Mouse (Mus musculus) ovary, adult 18-20 months (tissue): ENCODE measurements around the gene Rbpms2.
A peak's percentile ranks its signal among the peaks of the same experiment; 100 is the strongest.

Source experiments
- DNase-seq: peaks from one replicate; pipeline ENCODE4 v3.0.0; 2022; ENCODE audit warnings: low spot score, mixed read lengths

Gene Rbpms2

DNA sequence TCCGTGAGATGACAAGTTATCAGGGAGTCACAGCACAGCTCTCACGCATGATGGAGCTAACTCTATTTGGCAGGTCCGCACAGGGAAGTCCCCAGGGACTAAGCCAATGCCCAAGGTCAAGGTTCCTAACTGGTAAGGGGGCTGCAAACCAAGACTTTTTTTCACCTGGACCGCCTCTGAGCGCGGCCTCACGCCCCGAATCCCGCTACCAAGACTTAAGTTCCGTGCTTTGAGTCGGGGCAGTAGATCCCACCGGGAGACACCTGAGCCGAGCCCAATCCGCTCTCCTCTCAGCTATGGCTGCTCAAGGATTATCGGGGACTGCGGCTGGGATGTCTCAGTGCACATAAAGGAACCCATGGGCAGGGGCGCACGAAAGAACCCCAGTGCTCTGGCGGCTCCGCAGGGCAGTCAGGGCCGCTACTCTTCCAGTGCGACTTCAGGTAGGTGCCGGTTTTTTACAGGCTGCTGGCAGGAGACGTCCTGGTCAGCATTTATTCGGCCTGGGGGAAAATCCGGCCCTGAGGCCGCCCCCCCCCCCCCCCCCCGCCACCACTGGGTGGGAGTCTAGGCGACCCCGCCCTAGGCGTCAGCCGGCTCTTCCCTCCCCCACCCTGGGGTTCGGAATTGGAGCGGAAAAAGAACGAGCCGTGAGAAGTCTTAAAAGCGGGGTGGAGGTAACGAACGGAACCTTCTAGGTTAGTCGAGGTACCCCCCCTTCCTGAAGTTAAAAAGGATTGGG lies at the start of gene Rbpms2:
Rbpms2 (plus strand) TSS at position 624 of the 742 bp plus-strand sequence.
- no peak for DNase-seq

DNA sequence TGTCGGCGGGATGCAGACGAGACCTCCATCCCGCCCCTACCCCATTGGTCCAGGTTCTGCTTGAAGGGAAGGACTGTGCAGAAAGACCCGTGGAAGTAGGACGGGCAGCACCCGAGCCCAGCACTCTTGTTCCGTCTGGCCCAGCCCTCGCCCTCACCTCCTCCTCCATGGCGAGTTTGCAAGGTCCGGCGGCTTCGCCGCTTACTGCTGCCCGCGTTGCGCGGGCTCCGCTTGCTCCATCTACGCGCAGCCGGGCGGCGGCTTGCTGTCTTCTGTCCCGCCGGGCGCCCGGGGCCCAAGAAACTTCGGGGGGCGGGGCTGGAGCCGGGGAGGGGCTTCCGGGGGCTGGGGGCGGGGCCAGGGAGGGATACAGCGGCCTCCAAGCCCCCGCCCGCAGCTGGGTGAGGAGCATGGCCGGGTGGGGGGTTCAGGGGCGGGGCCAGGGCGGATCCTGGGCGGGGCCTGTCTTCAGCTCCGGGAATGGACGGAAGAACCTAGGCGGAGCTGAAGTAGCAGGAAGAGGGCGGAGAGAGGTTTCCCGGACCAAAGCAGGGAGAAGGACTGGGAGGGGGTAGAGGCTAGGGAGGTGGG lies 49.6 kb upstream of the Rbpms2 start, which contains the start of gene Plekho2:
Plekho2 (minus strand) TSS at position 260 of the 591 bp plus-strand sequence.
- peak; percentile 93 for DNase-seq

DNA sequence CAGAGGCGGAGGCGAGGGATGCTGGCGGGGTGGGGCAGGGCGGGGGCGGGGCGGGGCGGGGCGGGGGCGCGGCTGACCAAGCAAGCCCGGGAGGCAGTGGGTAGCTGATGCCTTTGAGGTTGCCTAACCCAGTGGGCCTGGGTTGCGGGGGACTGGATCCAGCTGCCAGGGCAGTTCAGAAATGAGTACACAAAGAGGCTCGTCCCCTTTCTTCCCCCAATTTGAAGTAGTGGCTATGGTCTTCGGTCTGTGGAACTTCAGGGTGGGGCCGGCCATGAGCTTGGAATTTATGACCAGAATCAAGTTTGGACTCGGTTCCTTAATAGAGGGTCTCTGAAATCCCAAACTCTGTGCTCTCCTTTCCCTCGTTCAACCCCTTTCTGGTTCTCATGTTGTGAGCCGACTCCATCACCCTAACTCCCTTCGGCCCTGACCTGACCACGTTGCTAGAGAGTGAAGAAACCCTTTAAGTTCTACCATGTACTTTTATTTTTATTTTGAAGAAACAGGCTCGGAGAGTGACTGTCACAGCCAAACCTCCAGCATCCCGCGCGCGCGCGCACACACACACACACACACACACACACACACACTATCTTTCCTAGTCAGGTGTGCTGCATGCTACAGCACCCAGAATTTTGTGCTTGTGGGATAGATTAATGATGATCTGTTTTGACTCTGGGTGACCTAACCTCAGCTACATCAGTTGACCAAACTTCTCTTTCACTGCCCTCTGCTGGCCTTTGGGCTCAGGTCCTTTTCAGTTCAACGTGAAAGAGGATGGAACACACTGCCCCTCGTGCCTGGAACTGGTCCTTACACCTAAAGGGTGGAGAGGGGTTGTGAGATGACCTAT lies 48.8 kb upstream of the Rbpms2 start:
- DNase-seq = peak; percentile 72

DNA sequence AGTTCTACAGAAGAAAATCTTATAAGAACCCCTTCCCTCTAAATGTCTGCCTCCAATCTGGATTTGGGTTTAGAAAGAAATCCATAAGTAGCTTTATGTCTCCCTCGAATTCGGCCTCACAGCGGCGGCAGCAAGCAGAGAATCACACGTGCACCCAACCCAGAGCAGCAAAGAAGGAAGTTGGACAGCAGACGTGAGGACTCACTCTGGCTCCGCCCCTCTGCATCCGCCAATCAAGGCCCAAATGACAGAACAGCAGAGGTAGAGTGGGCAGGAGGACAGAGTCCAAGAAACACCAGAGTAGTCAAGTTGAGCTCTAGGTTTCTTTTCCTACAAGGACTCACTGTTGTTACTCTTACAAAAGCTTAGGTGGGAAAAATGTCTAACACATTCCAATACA lies 46.4 kb upstream of the Rbpms2 start:
- no peak for DNase-seq

DNA sequence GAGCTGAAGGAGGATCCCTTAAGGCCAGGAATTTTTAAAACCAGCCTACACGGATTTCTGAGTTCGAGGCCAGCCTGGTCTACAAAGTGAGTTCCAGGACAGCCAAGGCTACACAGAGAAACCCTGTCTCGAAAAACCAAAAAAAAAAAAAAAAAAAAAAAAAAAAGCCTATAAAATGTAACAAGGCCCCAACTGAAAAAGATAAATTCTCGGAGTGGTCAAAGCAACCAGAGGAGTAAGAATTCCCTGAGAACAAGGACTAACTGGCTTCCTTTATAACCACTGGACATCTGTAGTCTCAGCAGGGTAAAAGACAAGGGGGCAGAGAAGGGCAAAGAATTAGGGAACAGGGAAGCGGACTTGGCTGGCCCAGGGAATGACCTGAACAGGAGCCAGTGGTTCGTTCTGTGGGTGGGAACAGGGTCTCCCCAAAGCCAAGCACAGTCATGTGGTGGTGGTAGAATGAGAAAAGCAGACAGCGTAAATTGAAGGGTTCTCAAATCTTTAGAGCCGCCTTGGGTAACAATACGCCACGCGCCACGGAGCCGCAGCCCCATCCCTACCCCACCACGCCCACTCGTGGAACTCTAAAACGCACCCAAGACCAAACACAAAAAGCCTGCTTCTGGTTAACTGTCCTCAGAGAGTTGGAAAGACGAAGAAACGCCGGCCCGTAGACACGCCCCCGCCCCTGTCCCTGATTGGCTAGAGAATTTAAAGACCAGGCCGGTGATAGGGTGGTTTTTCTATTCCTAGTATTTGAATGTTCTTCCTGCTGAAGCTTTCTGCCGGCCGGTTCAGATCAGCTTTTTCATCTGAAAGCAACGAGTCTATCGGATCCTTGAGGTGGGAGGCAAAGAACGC lies 42.8 kb upstream of the Rbpms2 start, which contains the start of gene Pif1:
Pif1 (plus strand) TSS at position 755 of the 864 bp plus-strand sequence.
- DNase-seq = peak; percentile 73

DNA sequence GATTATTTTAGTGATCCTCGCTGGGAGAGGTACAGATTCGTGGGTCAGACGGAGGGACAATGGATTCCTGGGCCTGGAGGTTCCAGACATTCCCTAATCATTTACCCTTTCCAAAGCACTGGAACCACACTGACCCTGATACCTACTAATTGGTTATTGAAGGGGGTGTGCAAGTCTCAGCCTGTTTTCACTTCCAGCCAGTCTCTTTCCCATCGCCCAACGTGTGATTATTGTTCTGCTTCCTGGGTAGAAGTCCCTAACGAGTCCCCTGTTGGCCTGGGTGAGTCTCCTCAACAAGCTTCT lies 42.2 kb upstream of the Rbpms2 start:
- no peak for DNase-seq

DNA sequence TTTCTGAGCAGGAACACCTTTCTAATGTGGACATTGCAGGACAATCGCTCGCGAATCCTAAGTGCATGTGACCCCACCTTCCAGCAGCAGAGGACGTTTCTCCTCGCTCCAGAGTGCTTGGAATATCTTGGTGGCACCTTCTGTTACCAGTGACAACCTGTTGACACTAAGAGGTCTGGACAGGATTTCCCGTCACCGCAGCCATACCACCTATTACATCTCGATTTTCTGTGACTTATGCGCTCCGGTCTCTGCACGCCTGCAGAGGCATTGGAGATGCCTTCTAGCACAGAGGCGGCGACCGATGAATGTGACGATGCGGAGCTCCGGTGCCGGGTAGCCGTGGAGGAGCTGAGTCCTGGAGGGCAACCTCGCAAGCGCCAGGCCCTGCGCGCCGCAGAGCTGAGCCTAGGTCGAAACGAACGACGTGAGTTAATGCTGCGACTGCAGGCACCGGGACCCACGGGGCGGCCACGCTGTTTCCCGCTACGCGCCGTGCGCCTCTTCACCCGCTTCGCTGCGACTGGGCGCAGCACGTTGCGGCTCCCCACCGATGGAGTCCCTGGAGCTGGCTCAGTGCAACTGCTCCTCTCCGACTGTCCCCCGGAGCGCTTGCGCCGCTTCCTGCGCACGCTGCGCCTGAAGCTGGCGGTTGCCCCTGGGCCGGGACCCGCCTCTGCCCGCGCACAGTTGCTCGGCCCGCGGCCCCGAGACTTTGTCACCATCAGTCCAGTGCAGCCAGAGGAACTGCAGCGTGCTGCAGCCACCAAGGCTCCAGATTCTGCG lies 41.7 kb upstream of the Rbpms2 start:
- no peak for DNase-seq

DNA sequence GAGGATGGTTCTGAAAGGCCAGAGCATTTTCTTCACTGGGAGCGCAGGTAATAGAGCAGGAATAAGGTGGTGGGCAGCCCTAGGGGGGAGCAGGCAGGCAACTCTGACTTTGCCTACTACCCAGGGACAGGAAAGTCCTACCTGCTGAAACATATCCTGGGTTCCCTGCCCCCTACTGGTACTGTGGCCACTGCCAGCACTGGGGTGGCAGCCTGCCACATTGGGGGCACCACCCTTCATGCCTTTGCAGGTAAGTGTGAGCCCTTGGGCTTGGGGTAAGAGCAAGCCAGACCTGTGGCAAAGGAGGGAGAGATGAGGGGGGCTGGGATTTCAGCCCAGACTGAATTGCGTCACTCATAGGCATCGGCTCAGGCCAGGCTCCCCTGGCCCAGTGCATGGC lies 40.4 kb upstream of the Rbpms2 start:
- no peak for DNase-seq

DNA sequence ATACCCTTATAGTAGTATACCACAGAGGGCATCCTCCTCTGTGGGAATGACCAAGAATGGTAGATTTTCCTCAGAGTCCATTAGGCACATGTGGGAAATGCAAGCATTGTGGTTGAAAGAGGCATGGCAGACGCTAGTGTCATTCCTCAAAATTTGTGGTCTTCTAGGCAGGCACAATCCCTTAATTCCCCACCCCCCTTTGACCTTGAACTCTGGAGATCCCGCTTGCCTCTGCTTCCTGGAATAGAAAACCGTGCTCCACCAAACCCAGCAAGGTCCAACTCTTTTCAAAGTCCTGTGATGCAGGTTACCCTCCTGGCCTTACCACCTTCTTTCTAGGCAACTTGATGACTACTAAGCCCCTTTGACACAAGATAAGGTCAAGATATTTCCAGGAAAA lies 36.7 kb upstream of the Rbpms2 start:
- DNase-seq = no peak

DNA sequence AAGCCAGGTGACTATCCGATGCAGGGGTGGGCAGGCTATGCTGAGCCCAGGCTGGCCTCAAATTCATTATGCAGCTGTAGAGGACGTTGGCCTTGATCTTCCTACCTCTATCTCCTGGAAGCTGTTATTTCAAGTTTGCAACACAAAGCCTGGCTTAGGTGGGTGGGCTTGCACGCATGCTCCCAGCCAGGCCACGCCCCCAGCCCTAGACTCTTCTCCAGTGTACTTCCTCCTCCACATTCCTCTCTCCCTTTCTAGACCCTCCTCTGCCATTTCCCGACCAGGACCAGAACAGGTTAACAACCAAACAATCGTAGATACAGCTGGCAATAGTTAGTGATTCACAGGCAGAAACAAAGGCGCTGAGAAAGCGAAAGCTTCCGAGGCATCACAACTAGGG lies 35.9 kb upstream of the Rbpms2 start:
- no peak for DNase-seq

DNA sequence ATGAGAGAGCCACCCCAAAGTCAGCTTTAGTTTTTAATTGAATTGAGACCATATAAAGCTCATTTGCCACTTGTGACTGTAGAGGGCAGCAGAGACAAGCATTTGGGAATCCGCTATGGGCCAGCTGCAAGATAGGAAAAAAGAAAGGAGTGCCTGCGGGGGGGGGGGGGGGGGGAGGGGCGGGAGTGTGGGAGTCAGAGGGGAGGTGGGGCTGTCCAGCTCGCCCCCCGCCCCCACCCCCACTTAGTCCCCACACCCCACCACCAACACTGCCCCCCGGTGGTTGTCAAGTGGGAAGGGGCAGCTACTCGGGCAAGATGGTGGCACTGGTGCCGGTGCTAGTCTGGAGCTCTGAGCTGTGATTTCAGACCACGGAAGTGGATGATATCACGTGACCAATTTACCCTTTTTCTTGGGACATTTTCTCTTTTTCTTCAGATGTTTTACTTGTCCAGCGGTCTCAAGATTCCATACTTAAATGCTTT lies 30.6 kb upstream of the Rbpms2 start:
- no peak for DNase-seq

DNA sequence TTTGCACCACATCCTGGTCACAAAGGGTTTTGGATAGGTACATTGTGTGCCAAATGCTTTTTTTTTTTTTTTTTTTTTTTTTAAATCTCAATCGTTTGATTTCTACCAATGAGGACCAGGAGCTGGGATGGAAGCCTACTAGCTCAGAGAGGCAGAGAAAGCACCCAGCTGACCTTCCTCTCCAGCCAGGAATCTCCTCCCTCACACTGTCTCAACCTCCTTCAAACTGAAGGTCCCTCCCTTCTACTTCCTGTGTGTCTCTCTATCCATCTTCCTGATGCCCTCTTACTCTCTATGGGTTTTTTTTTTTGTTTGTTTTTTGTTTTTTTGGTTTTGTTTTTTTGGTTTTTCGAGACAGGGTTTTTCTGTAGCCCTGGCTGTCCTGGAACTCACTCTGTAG lies 28.5 kb upstream of the Rbpms2 start:
- no peak for DNase-seq

DNA sequence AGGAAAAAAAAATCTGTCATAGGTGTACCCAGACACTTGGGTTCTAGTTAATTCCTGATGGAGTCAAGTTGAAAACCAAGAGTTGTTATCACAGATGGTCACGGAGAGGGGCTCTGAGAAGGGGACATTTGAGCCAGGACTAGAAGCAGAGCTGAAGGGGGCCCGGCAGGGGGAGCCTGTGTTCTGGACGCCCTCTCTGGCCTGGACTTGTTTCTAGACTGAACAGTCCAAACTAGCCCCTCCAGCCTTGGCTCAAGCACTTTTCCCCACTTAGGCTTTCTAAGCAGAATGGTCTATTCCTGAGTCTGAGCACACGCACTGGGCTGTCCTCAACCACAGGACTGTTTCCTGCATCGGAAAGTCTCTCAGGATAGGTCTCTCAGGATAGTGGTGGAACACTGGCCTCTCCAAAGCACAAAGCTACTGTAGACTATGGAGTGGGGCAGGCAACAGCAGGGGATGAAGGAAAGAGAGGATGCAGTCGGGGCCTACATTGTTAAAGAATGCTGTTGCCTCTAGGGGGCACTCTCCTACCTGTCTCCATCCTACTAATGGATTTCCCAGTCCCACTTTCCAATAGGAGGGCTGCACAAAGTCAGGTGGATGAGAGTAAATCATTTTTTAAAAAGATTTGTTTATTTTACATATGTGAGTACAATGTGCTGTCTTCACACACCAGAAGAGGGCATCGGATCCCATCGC lies 25.9 kb upstream of the Rbpms2 start:
- no peak for DNase-seq

DNA sequence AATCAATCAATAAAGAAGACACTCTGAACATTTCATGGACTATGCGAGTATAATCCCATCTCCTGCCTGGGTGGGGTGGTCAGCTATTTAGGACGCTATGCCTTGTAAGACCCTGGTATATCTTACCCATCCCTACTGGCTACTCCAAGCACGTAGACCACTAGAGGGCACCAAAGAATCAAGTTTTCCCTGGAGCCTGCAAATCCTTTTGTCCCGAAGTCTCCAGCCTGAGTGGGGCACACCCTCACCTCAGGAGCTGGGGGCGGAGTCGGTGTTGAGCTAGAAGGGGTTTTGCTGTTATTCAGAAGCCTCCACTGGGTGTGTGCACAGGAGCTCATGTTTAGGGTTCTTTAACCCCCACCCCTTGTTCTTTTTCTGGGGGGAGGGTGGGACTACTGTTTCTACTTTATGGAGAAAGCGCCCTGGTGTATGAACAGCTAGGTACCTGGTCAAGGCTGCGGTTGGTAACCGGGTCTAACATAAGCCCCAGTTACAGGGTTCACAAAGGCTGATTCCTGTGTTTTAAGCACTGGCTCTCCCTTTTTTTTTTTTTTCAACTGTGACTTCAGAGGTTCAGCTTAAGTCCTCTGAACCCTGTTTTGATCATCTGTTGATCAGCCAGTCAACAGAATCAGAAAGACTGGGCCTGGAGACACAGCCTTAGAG lies 23.8 kb upstream of the Rbpms2 start:
- DNase-seq = peak; percentile 66

DNA sequence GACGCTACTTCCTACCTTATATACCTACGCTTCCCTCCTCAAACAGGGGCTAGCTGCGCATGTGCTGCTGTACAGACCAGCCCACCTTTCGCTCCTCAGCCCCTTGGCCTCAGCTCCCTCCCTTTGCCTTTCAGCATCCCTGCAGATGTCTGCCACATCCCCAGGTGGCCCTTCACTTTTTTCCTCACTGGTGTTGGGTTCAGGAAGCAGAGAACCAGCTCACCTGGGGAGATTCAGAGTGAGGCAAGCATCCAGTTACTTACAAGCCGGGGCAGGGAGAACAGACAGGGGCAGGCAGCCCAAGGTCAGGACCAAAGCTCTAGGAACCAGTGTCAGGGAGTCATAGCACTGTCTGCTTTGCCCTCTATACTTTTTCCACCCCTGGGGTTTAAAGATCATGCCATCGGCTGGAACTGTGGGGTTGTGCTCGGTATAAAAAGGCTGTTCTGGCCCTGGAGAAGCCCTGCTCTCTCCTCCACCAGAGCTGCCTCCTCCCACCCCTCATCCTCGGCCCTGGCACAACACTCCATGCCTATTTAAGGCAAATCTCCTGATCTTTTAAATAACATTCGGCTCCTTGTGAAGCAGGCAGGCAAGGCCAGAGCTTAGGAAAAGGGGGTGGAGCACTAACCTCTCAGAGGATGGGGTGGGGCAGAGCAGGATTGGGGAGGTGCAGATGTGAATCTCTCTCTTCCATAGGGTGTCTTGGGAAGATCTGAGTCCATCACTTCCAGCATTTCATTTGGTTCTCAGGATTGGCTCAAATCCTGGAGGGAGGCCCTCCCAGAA lies 22.9 kb upstream of the Rbpms2 start:
- DNase-seq = peak; percentile 69

DNA sequence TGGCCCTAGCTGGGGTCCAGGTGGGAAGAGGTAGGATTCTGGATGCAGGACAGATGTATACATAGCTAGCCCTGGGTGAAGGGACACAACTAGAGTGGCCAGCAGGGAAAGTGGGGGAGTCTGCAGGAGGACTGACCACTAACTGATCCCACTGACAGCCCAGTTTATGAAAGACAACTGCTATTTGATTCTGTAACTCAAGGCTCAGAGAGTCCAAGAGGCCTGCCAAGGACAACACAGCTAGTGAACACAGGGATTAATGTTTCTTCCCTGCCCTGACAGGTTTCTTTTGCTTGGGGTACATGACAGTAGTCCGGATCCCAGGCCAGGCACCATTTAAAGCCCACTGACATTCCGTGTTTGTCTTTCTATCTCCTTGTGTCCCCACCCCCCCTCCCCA lies 22.3 kb upstream of the Rbpms2 start:
- DNase-seq = no peak

DNA sequence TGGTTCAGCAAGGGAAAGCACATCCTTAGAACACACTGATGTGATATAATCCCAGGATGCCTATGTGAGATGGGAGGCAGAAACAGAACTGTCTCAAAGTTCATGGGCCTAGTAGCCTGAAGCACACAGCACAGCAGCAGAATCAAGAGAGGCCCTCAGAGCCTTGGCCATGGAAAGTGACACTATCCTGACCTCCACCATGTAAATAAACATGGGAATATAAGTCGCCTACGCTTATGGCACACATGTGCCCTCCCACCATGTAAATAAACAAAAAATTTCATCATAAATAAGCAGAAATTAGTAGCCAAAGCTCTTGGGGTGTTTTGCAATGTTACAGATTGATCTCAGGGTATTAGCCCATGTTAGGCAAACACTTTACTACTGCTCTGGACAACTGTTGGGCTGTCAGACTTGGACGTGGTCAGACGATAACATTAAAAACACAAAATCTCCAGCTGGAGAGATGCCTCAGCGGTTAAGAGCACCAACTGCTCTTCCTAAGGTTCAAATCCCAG lies 17.4 kb upstream of the Rbpms2 start:
- DNase-seq = no peak

DNA sequence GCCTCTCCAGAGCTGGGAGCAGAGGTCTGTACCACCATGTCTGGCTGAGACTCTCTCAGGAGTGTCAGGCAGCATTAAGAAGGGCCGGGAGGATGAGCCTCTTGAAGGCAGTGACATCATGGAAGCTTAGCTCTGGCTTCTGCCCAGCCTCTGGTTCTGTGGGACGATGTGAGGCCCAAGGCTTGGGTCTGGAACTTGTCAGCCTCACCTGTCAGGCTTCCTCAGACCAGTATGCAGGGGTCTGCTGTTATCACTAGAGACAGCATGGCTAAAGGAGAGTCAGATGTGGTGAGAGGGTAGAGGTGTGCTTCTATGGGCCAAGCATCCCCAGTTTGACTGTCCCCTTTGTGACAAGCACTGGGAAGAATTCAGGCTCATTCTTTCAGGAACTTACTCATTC lies 16.4 kb upstream of the Rbpms2 start:
- no peak for DNase-seq

DNA sequence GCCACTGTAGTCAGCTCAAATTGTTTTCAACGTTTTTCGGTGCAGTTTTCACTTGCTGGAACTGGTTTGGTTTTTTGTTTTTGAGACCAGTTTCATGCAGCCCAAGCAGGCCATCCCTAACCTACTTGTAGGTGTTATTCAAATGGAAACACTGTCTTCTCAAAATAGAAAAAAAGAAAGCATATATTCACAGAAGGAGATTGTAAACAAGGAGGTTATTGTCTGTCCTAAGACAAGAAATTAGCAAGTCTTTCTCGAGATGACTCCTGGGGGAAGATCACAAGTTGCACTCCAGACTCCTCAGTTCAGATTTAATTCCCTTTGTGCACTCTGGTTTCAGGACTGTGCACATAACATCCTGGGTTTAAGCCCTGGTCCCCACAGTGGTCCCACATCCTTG lies 10.1 kb upstream of the Rbpms2 start:
- no peak for DNase-seq
